Mouse (Mus musculus) erythroblast, embryonic 14.5 days (primary cell): ENCODE results near the gene Ttll2.
"Not testable (repeated sequence)": the region's sequence is repeated elsewhere in the genome, so short reads cannot be mapped to it uniquely, and the experiment has no call there.

ENCODE experiments used
- GATA1 ChIP-seq: IDR thresholded peaks from 2 replicates; pipeline ENCODE4 v1.6.1; 2012; ENCODE audit warnings: low read length, inconsistent platforms, mixed read lengths
- TAL1 ChIP-seq: IDR thresholded peaks from 3 replicates; pipeline ENCODE4 v1.6.1; 2012; ENCODE audit warnings: low read length, inconsistent platforms, mixed read lengths

GRCm38 (mm10) chr17:7369401-7369800 is 16.9 kb upstream of the Ttll2 start:
- TF ChIP-seq TAL1, GATA1: not testable (repeated sequence)
